Mouse (Mus musculus) ES-Bruce4 (cell line): ENCODE data around the gene Pfkm.

Experiments
- CTCF ChIP-seq: IDR thresholded peaks from one replicate; pipeline ENCODE4 v1.8.1; 2011; ENCODE audit warnings: low read depth, low read length
- EP300 ChIP-seq: IDR thresholded peaks from 2 replicates; pipeline ENCODE4 v1.6.1; 2011; ENCODE audit warnings: low read depth, low read length; ENCODE audit not compliant: insufficient read depth
- POLR2A ChIP-seq: IDR thresholded peaks from one replicate; pipeline ENCODE4 v1.8.1; 2011; ENCODE audit warnings: low read length; ENCODE audit not compliant: insufficient read depth

DNA sequence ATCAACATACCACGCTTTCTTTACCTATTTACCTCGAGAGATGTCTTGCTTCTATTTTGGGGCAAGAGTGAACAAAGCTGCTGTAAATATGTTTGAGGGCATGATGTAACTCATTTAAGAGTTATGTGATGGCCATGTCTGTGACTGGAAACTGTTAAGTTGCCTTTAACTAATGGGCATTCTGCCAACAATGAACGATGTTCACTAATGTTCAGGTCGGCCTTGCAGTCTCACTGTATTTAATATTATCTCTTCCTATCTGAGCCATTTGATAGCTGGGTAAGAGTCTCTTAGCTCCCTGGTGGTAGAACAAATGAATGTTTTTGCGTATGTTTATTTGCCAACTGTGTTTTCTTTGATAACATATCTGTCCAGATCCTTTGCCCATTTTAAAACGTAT is 14.1 kb downstream of the Pfkm start:
- TF ChIP-seq CTCF: no peak
- no peak for TF ChIP-seq POLR2A
- no peak for TF ChIP-seq EP300
